Mouse (Mus musculus) liver, embryonic 14.5 days (tissue): ENCODE results near the gene Eif4e3. TPM values are rescaled to one million over a fixed set of nuclear protein-coding genes. Genes with fewer than 3 reads are reported as not detected.

Experiments
- ATAC-seq: fragments of 200-750 bp; cut with Nextera tagmentation; 2 replicates; pipeline ENCODE4 v1.8.0; 2017; ENCODE audit warnings: moderate number of reproducible peaks, mild to moderate bottlenecking, moderate library complexity; ENCODE audit not compliant: insufficient read depth
- DNase-seq, 3 experiments: peaks; one replicate each; pipeline ENCODE4 v3.0.0-alpha.2; 2012 to 2013; ENCODE audit warnings: low read depth in 3 of 3, low spot score in 3 of 3
- H3K27ac ChIP-seq: fragments of 300-500 bp; sonication (generic); 2 replicates; pipeline ENCODE4 v1.5.1; 2014; ENCODE audit warnings: moderate library complexity, mild to moderate bottlenecking, control low read depth, inconsistent platforms
- H3K27me3 ChIP-seq: fragments of 300-500 bp; sonication (generic); 2 replicates; pipeline ENCODE4 v1.6.1; 2014; ENCODE audit warnings: mild to moderate bottlenecking, low read length, moderate library complexity; ENCODE audit not compliant: control insufficient read depth, insufficient read depth
- H3K36me3 ChIP-seq: fragments of 300-500 bp; sonication (generic); replicated peaks from 2 replicates; pipeline ENCODE4 v1.6.1; 2014; ENCODE audit warnings: low read depth; ENCODE audit not compliant: control insufficient read depth, insufficient read depth
- H3K4me1 ChIP-seq, 2 experiments: fragments of 200-500 bp in 1 of 2; fragments of 300-500 bp in 1 of 2; sonication (generic) in 1 of 2; replicated peaks; 2 replicates each; pipeline ENCODE4 v1.6.1; 2012 to 2014; ENCODE audit warnings: antibody characterized with exemption in 1 of 2, inconsistent platforms in 1 of 2, low read length in 1 of 2; ENCODE audit not compliant: control insufficient read depth in 2 of 2, insufficient read depth in 2 of 2
- H3K4me2 ChIP-seq: fragments of 300-500 bp; sonication (generic); 2 replicates; pipeline ENCODE4 v1.6.1; 2014; ENCODE audit warnings: low read depth, mild to moderate bottlenecking, control low read depth, moderate library complexity
- H3K4me3 ChIP-seq, 2 experiments: fragments of 200-500 bp in 1 of 2; fragments of 300-500 bp in 1 of 2; sonication (generic) in 1 of 2; 2 replicates each; pipeline ENCODE4 v1.5.1; 2012 to 2014; ENCODE audit warnings: low read depth in 2 of 2, low read length in 2 of 2, mild to moderate bottlenecking in 2 of 2, control low read depth in 1 of 2, inconsistent platforms in 1 of 2, moderate library complexity in 1 of 2; ENCODE audit not compliant: insufficient read depth in 1 of 2
- H3K9ac ChIP-seq: fragments of 300-500 bp; sonication (generic); replicated peaks from 2 replicates; pipeline ENCODE4 v1.6.1; 2014; ENCODE audit warnings: mild to moderate bottlenecking, control low read depth, moderate library complexity
- H3K9me3 ChIP-seq: fragments of 300-500 bp; sonication (generic); 2 replicates; pipeline ENCODE4 v1.6.1; 2016; ENCODE audit warnings: low read length, mixed read lengths; ENCODE audit not compliant: control insufficient read depth
- CTCF ChIP-seq: IDR thresholded peaks from 2 replicates; pipeline ENCODE4 v1.5.1; 2016; ENCODE audit warnings: antibody characterized with exemption, low read depth, control low read depth
- EP300 ChIP-seq: IDR thresholded peaks from 2 replicates; pipeline ENCODE4 v1.6.1; 2016; ENCODE audit warnings: antibody characterized with exemption, low read depth
- WGBS: fragments of 180-500 bp; shearing (Covaris S2); extraction: QIAGEN DNeasy Blood & Tissue Kit; methylation state at CpG from one replicate; pipeline ENCODE4 v1.1.7; 2014; ENCODE audit not compliant: insufficient replicate concordance; 5-methylcytosine and 5-hydroxymethylcytosine counted together
- polyA plus RNA-seq, 2 experiments: library from polyadenylated mRNA; depleted of rRNA in 1 of 2; stranded (reverse) in 1 of 2; unstranded in 1 of 2; fragments of >200 nt; fragmentation: Nextera tagmentation in 1 of 2; extraction: Ambion mirVana in 1 of 2; gene quantifications; 2 replicates each; pipeline versions ENCODE4 v1.2.1 to v1.2.3; 2012 to 2014

The Eif4e3 gene
- polyA plus RNA-seq, 2 experiments = 1.5 to 1.7 TPM

DNA sequence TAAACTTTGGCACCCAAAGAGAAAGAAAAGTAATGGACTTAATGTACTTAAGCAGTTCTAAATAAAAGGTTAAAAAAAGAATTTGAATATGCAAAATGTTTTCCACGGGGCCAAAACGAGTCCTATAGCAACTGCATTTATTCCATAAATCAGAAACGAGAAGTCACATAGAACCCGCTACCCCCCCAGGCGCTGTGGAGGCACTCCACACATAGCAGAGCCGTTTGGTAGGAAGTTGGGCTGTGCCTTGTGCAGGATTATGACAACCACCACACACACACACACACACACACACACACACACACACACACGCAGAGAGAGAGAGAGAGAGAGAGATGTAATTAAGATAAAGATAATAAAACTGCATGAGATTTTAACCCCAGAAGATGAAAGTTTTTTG lies 46.1 kb downstream of the Eif4e3 start:
- H3K27ac ChIP-seq = no peak overlapping the region
- no peak overlapping the region for H3K9ac ChIP-seq
- DNase-seq = no peak
- TF ChIP-seq EP300 (no peak), CTCF (no peak)
- WGBS = 41% methylated on average over 7 of the region's 7 CpGs
- H3K27me3 ChIP-seq = no peaks in the 10 kb centered on the region
- no peak for ATAC-seq
- no peaks in the 10 kb centered on the region for H3K4me1 ChIP-seq
- no peak overlapping the region for H3K4me2 ChIP-seq
- no peak overlapping the region for H3K4me3 ChIP-seq
- H3K9me3 ChIP-seq = no peaks in the 10 kb centered on the region
- no peaks in the 10 kb centered on the region for H3K36me3 ChIP-seq

DNA sequence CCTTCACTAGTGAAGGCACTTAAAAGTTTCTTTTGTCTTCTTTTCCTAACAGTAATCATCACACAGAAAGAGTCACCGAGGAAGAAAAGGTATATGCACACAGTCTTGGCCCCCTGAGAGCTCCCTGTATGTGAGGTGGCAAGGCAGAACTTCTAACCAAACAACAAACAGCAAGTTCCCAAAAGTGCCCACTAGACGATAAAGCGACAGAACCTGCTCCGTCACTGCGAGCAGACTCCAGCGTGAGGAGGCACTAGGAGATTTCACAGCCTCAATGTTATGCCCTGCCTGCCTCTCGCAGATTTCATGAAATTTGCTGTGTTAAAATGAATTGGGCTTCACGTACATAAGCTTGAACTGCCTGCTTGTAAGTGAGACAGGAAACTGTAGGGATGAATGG lies 46.6 kb downstream of the Eif4e3 start:
- no peaks in the 10 kb centered on the region for H3K9me3 ChIP-seq
- TF ChIP-seq EP300 = no peak
- TF ChIP-seq CTCF = no peak
- no peak for DNase-seq
- no peaks in the 10 kb centered on the region for H3K27me3 ChIP-seq
- H3K4me1 ChIP-seq = no peaks in the 10 kb centered on the region
- 51% methylated on average over 8 of the region's 8 CpGs for WGBS
- H3K9ac ChIP-seq = no peak overlapping the region
- H3K27ac ChIP-seq = no peak overlapping the region
- no peak overlapping the region for H3K4me3 ChIP-seq
- ATAC-seq = no peak
- no peak overlapping the region for H3K4me2 ChIP-seq
- no peaks in the 10 kb centered on the region for H3K36me3 ChIP-seq

DNA sequence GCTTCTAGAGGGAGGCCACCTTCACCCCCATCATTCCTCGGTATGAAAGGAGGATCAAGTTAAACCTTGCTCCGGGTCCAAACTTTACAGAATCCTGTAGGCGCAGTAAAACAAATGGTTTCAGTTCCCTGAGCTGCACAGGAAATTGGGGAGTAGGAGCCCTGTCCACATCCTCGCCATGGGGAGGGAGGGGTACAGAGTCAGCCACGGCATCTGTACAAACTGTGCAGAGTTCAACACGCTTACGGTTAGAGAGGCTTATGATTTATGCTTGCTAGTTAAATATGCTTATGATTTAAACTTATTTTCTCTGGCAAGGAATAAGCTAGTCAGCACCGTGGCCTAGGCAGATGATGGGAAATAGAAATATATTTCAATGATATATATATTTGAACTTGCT lies 47.1 kb downstream of the Eif4e3 start:
- no peak for ATAC-seq
- no peak for DNase-seq
- Histone ChIP-seq H3K9ac (no peak overlapping the region), H3K9me3 (no peaks in the 10 kb centered on the region), H3K27me3 (no peaks in the 10 kb centered on the region), H3K4me1 (no peaks in the 10 kb centered on the region), H3K36me3 (no peaks in the 10 kb centered on the region), H3K27ac (no peak overlapping the region), H3K4me2 (no peak overlapping the region), H3K4me3 (no peak overlapping the region)
- TF ChIP-seq CTCF = no peak
- WGBS = 42% methylated on average over 8 of the region's 8 CpGs

DNA sequence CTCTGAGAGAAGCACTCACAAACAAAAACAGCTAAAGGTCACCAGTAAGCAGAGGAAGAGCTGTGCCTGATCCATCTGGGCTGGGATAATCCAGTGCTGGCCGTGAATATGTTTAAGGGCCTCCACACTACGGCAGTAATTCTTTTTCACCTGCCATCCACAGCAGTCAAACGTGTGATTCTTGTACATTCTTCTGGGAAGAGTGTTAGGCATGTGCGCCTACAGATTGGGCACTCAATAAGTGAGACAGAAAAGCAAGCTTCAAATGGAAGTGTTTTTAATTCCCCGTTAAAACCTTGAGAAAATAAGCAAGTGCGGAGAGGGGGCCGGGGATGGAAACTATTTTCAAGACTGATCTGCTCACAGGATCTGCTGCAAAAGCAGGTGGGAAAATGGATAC lies 48.7 kb downstream of the Eif4e3 start:
- DNase-seq = no peak
- TF ChIP-seq EP300 (no peak), CTCF (no peak)
- ATAC-seq = no peak
- Histone ChIP-seq H3K27ac (no peak overlapping the region), H3K4me3 (no peak overlapping the region), H3K4me2 (no peak overlapping the region), H3K4me1 (no peaks in the 10 kb centered on the region), H3K9me3 (no peaks in the 10 kb centered on the region), H3K36me3 (no peaks in the 10 kb centered on the region), H3K27me3 (no peaks in the 10 kb centered on the region), H3K9ac (no peak overlapping the region)
- WGBS = 69% methylated on average over 7 of the region's 7 CpGs

DNA sequence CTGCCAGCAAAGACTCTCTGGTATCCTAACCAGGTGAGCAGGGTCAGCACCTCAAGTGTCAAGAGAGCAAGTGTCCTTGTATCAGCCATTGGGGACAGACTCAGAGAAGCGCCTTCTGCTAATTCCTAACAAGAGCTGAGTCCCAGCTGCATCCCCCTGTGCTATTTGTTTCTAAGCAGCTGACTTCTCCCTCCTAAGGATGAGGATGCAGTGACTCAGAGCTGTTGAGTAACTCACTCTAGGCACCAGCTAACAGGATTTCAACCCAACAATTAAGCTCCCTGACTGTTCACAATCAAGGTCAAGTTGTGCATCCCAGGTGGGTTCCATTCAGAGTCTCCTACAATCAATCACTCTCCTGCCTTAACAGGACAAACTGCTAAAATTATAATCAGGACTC lies 49.2 kb downstream of the Eif4e3 start:
- H3K27ac ChIP-seq = no peak overlapping the region
- DNase-seq (no peak), ATAC-seq (no peak)
- TF ChIP-seq CTCF = no peak
- TF ChIP-seq EP300 = no peak
- H3K27me3 ChIP-seq = no peaks in the 10 kb centered on the region
- H3K36me3 ChIP-seq = no peaks in the 10 kb centered on the region
- 59% methylated on average over 1 of the region's 1 CpGs for WGBS
- no peaks in the 10 kb centered on the region for H3K9me3 ChIP-seq
- H3K4me3 ChIP-seq = no peak overlapping the region
- H3K4me1 ChIP-seq = no peaks in the 10 kb centered on the region
- H3K4me2 ChIP-seq = no peak overlapping the region
- H3K9ac ChIP-seq = no peak overlapping the region
